Mouse (Mus musculus) liver, embryonic 14.5 days (tissue): ENCODE data around the gene 9930104L06Rik. TPM values are rescaled to one million over a fixed set of nuclear protein-coding genes. Genes with fewer than 3 reads are reported as not detected.

Source experiments
- ATAC-seq: fragments of 200-750 bp; cut with Nextera tagmentation; 2 replicates; pipeline ENCODE4 v1.8.0; 2017; ENCODE audit warnings: moderate number of reproducible peaks, mild to moderate bottlenecking, moderate library complexity; ENCODE audit not compliant: insufficient read depth
- DNase-seq, 3 experiments: peaks; one replicate each; pipeline ENCODE4 v3.0.0-alpha.2; 2012 to 2013; ENCODE audit warnings: low read depth in 3 of 3, low spot score in 3 of 3
- H3K27ac ChIP-seq: fragments of 300-500 bp; sonication (generic); 2 replicates; pipeline ENCODE4 v1.5.1; 2014; ENCODE audit warnings: moderate library complexity, mild to moderate bottlenecking, control low read depth, inconsistent platforms
- H3K27me3 ChIP-seq: fragments of 300-500 bp; sonication (generic); 2 replicates; pipeline ENCODE4 v1.6.1; 2014; ENCODE audit warnings: mild to moderate bottlenecking, low read length, moderate library complexity; ENCODE audit not compliant: control insufficient read depth, insufficient read depth
- H3K36me3 ChIP-seq: fragments of 300-500 bp; sonication (generic); replicated peaks from 2 replicates; pipeline ENCODE4 v1.6.1; 2014; ENCODE audit warnings: low read depth; ENCODE audit not compliant: control insufficient read depth, insufficient read depth
- H3K4me1 ChIP-seq, 2 experiments: fragments of 200-500 bp in 1 of 2; fragments of 300-500 bp in 1 of 2; sonication (generic) in 1 of 2; replicated peaks; 2 replicates each; pipeline ENCODE4 v1.6.1; 2012 to 2014; ENCODE audit warnings: antibody characterized with exemption in 1 of 2, inconsistent platforms in 1 of 2, low read length in 1 of 2; ENCODE audit not compliant: control insufficient read depth in 2 of 2, insufficient read depth in 2 of 2
- H3K4me2 ChIP-seq: fragments of 300-500 bp; sonication (generic); 2 replicates; pipeline ENCODE4 v1.6.1; 2014; ENCODE audit warnings: low read depth, mild to moderate bottlenecking, control low read depth, moderate library complexity
- H3K4me3 ChIP-seq, 2 experiments: fragments of 200-500 bp in 1 of 2; fragments of 300-500 bp in 1 of 2; sonication (generic) in 1 of 2; 2 replicates each; pipeline ENCODE4 v1.5.1; 2012 to 2014; ENCODE audit warnings: low read depth in 2 of 2, low read length in 2 of 2, mild to moderate bottlenecking in 2 of 2, control low read depth in 1 of 2, inconsistent platforms in 1 of 2, moderate library complexity in 1 of 2; ENCODE audit not compliant: insufficient read depth in 1 of 2
- H3K9ac ChIP-seq: fragments of 300-500 bp; sonication (generic); replicated peaks from 2 replicates; pipeline ENCODE4 v1.6.1; 2014; ENCODE audit warnings: mild to moderate bottlenecking, control low read depth, moderate library complexity
- H3K9me3 ChIP-seq: fragments of 300-500 bp; sonication (generic); 2 replicates; pipeline ENCODE4 v1.6.1; 2016; ENCODE audit warnings: low read length, mixed read lengths; ENCODE audit not compliant: control insufficient read depth
- CTCF ChIP-seq: IDR thresholded peaks from 2 replicates; pipeline ENCODE4 v1.5.1; 2016; ENCODE audit warnings: antibody characterized with exemption, low read depth, control low read depth
- EP300 ChIP-seq: IDR thresholded peaks from 2 replicates; pipeline ENCODE4 v1.6.1; 2016; ENCODE audit warnings: antibody characterized with exemption, low read depth
- WGBS: fragments of 180-500 bp; shearing (Covaris S2); extraction: QIAGEN DNeasy Blood & Tissue Kit; methylation state at CpG from one replicate; pipeline ENCODE4 v1.1.7; 2014; ENCODE audit not compliant: insufficient replicate concordance; 5-methylcytosine and 5-hydroxymethylcytosine counted together
- polyA plus RNA-seq, 2 experiments: library from polyadenylated mRNA; depleted of rRNA in 1 of 2; stranded (reverse) in 1 of 2; unstranded in 1 of 2; fragments of >200 nt; fragmentation: Nextera tagmentation in 1 of 2; extraction: Ambion mirVana in 1 of 2; gene quantifications; 2 replicates each; pipeline versions ENCODE4 v1.2.1 to v1.2.3; 2012 to 2014

9930104L06Rik gene
- polyA plus RNA-seq, 2 experiments: 0.94 to 5.8 TPM

GRCm38 (mm10) chr4:124985671-124986602 is 49.1 kb downstream of the 9930104L06Rik start, which contains the start of gene Rspo1:
Rspo1 (plus strand) TSS chr4:124986430.
- H3K27ac ChIP-seq: no peak within 1 kb of the TSS
- no peak within 1 kb of the TSS for H3K9ac ChIP-seq
- no peak for TF ChIP-seq CTCF
- H3K4me2 ChIP-seq: peak within 1 kb of the TSS; percentile 38
- no peak for DNase-seq
- H3K27me3 ChIP-seq: peaks cover 77% of the 10 kb centered on the region
- WGBS: 2% methylated on average over 62 of the region's 62 CpGs
- peak within 1 kb of the TSS in 1 of 2 experiments; percentile 32; a peak in 2 of 4 replicates for H3K4me3 ChIP-seq
- no peaks in the 10 kb centered on the region for H3K9me3 ChIP-seq
- H3K36me3 ChIP-seq: no peaks in the 10 kb centered on the region
- ATAC-seq: no peak
- H3K4me1 ChIP-seq: no peaks in the 10 kb centered on the region

GRCm38 (mm10) chr4:124986739-124987710 is 50.2 kb downstream of the 9930104L06Rik start:
- no peak overlapping the region for H3K27ac ChIP-seq
- H3K4me1 ChIP-seq: no peaks in the 10 kb centered on the region
- no peak overlapping the region for H3K9ac ChIP-seq
- H3K36me3 ChIP-seq: no peaks in the 10 kb centered on the region
- H3K4me2 ChIP-seq: peak overlapping the region; percentile 38
- DNase-seq (no peak), ATAC-seq (no peak)
- peak overlapping the region in 1 of 2 experiments; percentile 32; a peak in 2 of 4 replicates for H3K4me3 ChIP-seq
- H3K9me3 ChIP-seq: no peaks in the 10 kb centered on the region
- WGBS: 6% methylated on average over 46 of the region's 51 CpGs
- TF ChIP-seq CTCF: no peak
- TF ChIP-seq EP300: no peak
- peaks cover 79% of the 10 kb centered on the region for H3K27me3 ChIP-seq

GRCm38 (mm10) chr4:124987711-124988097 is 50.9 kb downstream of the 9930104L06Rik start:
- DNase-seq (no peak), ATAC-seq (no peak)
- Histone ChIP-seq H3K9me3 (no peaks in the 10 kb centered on the region), H3K4me2 (no peak overlapping the region), H3K27ac (no peak overlapping the region), H3K4me3 (no peak overlapping the region), H3K4me1 (no peaks in the 10 kb centered on the region), H3K27me3 (peaks cover 79% of the 10 kb centered on the region), H3K9ac (no peak overlapping the region), H3K36me3 (no peaks in the 10 kb centered on the region)
- no peak for TF ChIP-seq EP300
- no peak for TF ChIP-seq CTCF
- WGBS: 7% methylated on average over 10 of the region's 10 CpGs

DNA sequence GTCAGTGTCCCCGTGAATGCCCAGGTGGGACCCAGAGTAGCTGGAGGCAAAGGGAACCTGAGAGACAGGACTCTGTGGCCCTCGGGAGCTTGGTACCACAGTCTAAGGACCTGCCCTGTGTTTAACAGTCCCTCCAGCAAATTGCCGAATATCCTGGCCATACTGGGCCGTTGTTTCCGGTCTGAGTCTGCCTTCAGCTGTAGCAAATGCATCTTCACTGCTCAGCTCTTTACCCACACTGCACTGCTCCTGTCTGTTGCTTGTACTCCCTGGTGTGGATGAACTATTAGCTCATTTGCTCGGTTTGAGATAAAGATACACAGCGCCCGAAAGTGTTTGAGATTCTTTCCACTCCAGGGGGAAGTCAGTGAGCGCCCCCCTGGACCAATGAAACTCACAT is 51.5 kb downstream of the 9930104L06Rik start:
- ATAC-seq (no peak), DNase-seq (no peak)
- no peak overlapping the region for H3K9ac ChIP-seq
- 22% methylated on average over 9 of the region's 9 CpGs for WGBS
- no peaks in the 10 kb centered on the region for H3K9me3 ChIP-seq
- TF ChIP-seq EP300: no peak
- TF ChIP-seq CTCF: no peak
- H3K4me1 ChIP-seq: no peaks in the 10 kb centered on the region
- no peak overlapping the region for H3K4me2 ChIP-seq
- H3K4me3 ChIP-seq: no peak overlapping the region
- peaks cover 75% of the 10 kb centered on the region for H3K27me3 ChIP-seq
- H3K36me3 ChIP-seq: no peaks in the 10 kb centered on the region
- H3K27ac ChIP-seq: no peak overlapping the region
